Mouse (Mus musculus): Measurements from ENCODE around the gene Krt81.

The Krt81 gene

GRCm38 (mm10) chr15:101453093-101453736 lies 10.3 kb downstream of the Krt81 start:
- peak; percentile 62 to 77 for DNase-seq (ENCODE audit: low spot score in 2 of 2)

GRCm38 (mm10) chr15:101447444-101447843 lies 16.1 kb downstream of the Krt81 start, which contains the start of gene Krt88:
Gene Krt88 (plus strand): TSS chr15:101447744.
- DNase-seq (ENCODE audit: low spot score in 2 of 2) = no peak

- no peak for DNase-seq (ENCODE audit: low spot score in 2 of 2)
Observed at GRCm38 (mm10) chr15:101446572-101446971, 17.0 kb downstream of the Krt81 start.

- no peak for DNase-seq (ENCODE audit: low spot score in 2 of 2)
Observed at GRCm38 (mm10) chr15:101440837-101441236, 22.7 kb downstream of the Krt81 start.

- DNase-seq (ENCODE audit: low spot score in 2 of 2) = no peak
Observed at GRCm38 (mm10) chr15:101438555-101438954, 25.0 kb downstream of the Krt81 start, which contains the start of gene Krt87. Gene Krt87 (minus strand): TSS chr15:101438804.

GRCm38 (mm10) chr15:101436611-101437010 lies 26.9 kb downstream of the Krt81 start:
- DNase-seq (ENCODE audit: low spot score in 2 of 2) = no peak

DNA sequence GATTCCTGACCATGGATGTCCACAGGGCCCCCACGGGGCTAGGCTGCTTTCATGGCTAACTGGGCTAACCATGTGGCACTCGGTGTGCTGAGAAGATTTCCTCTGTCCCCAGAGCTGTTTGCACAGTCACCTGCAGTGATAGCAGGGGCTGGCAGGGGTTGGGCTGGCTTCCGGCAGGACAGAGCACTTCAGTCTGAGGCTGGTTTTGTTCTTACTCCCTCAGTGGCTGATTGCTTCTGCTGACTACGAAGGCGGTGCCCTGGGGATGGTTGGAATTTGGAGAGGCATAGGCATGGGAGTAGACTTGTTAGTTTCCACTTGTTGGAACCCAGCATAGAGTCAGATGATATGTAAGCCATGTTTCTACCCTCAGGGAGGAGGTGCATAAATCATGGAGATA lies 38.6 kb downstream of the Krt81 start:
- no peak for DNase-seq (ENCODE audit: low spot score in 2 of 2)

GRCm38 (mm10) chr15:101420903-101421302 lies 42.6 kb downstream of the Krt81 start:
- DNase-seq (ENCODE audit: low spot score in 2 of 2) = no peak

DNA sequence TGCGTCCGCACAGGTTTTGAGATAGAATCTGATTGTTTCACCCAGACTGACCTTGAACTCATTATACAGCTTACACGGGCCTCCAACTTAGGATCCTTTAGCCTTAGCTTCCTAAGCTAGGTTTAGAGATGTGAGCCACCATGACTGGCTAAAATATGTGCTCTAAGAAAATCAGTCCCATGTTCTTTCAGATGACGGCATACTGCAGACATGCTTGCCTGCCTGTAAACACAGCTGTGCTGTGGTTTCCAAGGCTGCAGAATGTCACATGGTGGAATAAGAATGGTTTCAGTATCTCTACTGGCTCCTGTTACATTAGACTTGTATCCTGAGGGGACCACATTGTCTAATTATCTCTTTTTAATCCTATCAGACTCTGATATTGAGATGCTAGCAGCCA lies 44.6 kb downstream of the Krt81 start:
- no peak for DNase-seq (ENCODE audit: low spot score in 2 of 2)

- no peak for DNase-seq (ENCODE audit: low spot score in 2 of 2)
Observed at GRCm38 (mm10) chr15:101414807-101415565, 48.6 kb downstream of the Krt81 start.

DNA sequence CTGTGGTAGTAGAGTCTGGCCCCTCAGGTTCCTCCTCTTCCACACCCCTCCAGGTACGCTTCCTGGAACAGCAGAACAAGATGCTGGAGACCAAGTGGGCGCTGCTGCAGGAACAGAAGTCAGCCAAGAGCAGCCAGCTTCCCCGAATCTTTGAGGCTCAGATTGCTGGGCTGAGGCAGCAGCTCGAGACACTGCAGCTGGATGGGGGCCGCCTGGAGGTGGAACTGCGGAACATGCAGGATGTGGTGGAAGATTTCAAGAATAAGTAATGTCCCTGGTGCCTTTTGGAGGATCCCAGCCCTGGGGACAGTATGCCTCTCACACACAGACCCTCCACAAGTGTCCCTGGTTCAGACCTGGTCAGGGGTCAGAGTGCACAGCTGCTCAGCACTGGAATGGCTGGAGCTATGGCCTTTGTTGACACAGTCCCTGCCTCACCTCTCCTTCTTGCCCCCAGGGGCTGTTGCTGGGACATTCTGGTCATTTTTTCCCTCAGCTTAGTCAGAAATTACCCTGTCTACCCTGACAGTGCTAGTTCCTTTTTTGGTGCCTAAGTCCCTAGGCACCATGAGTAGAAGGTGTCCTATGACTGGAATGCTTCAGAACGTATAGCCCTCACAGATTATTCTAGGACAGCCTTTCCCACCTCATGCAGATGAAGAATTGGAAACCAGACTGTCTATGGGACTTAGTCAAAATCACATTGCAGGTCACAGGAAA lies 49.5 kb downstream of the Krt81 start:
- DNase-seq (ENCODE audit: low spot score in 2 of 2) = no peak

DNA sequence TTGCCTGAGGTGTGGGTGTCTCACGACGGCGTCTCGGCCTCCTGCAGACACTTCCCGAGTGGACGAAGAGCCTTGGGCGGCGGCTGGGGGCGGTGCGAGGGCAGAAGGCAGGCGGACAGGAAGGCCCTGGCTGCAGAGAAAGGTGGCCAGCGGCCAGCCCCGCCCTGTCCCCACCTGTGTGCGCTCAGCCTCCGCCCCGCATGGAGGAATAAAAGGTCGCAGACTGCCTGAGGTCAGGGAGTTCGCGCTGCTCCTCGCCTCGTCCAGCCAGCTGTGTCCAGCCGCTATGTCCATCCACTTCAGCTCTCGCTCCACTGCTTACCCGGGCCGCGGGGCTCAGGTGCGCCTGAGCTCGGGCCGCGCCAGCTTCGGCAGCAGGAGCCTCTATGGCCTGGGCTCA lies 51.4 kb downstream of the Krt81 start:
- peak; percentile 79 to 85 for DNase-seq (ENCODE audit: low spot score in 2 of 2)

DNA sequence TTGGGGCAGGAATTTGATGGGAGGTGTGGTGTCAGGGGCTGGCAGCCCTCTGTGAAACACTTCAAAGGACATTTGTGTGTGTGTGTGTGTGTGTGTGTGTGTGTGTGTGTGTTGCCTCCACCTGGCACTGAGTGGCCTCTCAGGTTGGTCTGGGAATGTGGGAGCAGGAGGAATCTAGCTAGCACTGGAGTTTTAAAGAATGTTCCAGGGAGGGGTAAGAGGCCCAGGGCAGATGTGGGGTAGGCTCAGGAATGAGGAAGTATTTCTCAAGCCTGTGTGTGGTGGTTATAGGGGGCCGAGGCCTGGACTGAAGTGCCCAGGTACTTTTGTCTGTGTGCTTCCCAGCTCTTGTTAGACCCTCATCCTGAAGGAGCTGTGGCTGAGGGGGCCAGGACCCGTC lies 52.8 kb downstream of the Krt81 start, which contains the start of gene Krt7:
Gene Krt7 (plus strand): TSS at position 269 of the 400 bp plus-strand sequence.
- DNase-seq (ENCODE audit: low spot score in 2 of 2) = no peak
